In the genomic region with DNA sequence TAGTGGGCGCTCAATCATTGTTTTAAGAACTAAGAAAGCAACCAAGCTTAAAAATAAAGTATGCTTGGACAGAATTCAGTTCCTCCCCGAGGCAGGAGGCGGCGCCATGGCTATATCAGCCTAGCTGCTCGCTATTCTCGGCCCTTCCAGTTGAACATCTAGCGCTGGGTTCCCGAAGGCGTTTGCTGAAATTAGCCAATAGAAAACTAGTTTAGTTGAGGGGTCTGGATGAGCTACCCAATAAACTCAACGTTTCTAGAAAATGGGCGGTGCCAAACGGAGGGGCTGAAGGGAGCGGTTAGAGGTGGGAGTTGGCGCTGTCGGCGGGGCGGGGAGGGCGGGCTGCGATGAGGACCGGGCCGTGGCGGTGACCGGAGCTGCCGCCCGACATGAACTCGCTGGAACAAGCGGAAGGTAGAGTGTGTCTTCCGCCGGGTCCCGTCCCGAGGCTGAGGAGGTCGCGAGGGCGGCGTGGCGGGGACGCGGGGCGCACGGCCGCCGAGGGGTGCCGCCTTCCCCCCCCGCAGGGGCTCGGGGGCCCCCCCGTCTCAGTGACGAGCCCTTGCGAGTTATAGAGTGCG, we compare ENCODE assay signal across 8 mouse cellular contexts. TPM values are rescaled to one million over a fixed set of nuclear protein-coding genes. Genes with fewer than 3 reads are reported as not detected.
DNase-seq lines count a peak whose midpoint lies in the region; ATAC-seq and TF ChIP-seq lines count a peak whose summit lies in the region.

A gene (plus strand): TSS at position 314 of the 581 bp plus-strand sequence.

- H3K4me3 ChIP-seq in G1E (ENCODE audit: low read depth, low read length) = peak within 1 kb of the TSS; percentile 89
- peak within 1 kb of the TSS; percentile 78 for H3K4me3 ChIP-seq in forebrain, embryonic 16.5 days (replicated peaks; ENCODE audit: low read length)
- H3K4me3 ChIP-seq in layer of hippocampus, adult 2 months = peak within 1 kb of the TSS; percentile 93
- H3K4me3 ChIP-seq in lung, embryonic 14.5 days (ENCODE audit: low read depth, low read length) = peak within 1 kb of the TSS; percentile 97
- H3K4me3 ChIP-seq in olfactory bulb, adult 2 months (ENCODE audit: insufficient read depth, low read depth, low read length) = peak within 1 kb of the TSS; percentile 87
- peak within 1 kb of the TSS; percentile 93 for H3K4me3 ChIP-seq in thymus, adult 2 months (ENCODE audit: control insufficient read depth, insufficient read depth, low read length)

- peaks cover 3% of the 10 kb centered on the region; the same call in 1 of the 2 replicates for H3K4me1 ChIP-seq in G1E (ENCODE audit: insufficient read depth, low read depth, low read length)
- peaks cover 9% of the 10 kb centered on the region; the same call in 1 of the 2 replicates for H3K4me1 ChIP-seq in forebrain, embryonic 16.5 days (replicated peaks; ENCODE audit: control insufficient read depth, insufficient read depth, low read length)
- no peaks in the 10 kb centered on the region for H3K4me1 ChIP-seq in lung, embryonic 14.5 days (ENCODE audit: insufficient read depth)
- H3K4me1 ChIP-seq in olfactory bulb, adult 2 months (ENCODE audit: control insufficient read depth, insufficient read depth, low read length) = no peaks in the 10 kb centered on the region
- no peaks in the 10 kb centered on the region for H3K4me1 ChIP-seq in thymus, adult 2 months (replicated peaks; ENCODE audit: control insufficient read depth, insufficient read depth, low read length)

- H3K27ac ChIP-seq in forebrain, embryonic 16.5 days (ENCODE audit: low read length) = peak within 1 kb of the TSS; percentile 58
- H3K27ac ChIP-seq in layer of hippocampus, adult 2 months = peak within 1 kb of the TSS; percentile 91
- peak within 1 kb of the TSS; percentile 74 for H3K27ac ChIP-seq in lung, embryonic 14.5 days (ENCODE audit: low read depth)
- H3K27ac ChIP-seq in olfactory bulb, adult 2 months (ENCODE audit: insufficient read depth, low read depth, low read length) = peak within 1 kb of the TSS; percentile 43
- H3K27ac ChIP-seq in thymus, adult 2 months (ENCODE audit: control insufficient read depth, insufficient read depth, low read length) = 0 out of 2 replicates have a peak within 1 kb of the TSS, but pooled peaks have one; percentile 27

- peaks cover 21% of the 10 kb centered on the region for H3K36me3 ChIP-seq in G1E (replicated peaks)
- peaks cover 9% of the 10 kb centered on the region for H3K36me3 ChIP-seq in forebrain, embryonic 16.5 days (ENCODE audit: control insufficient read depth, insufficient read depth)
- peaks cover 18% of the 10 kb centered on the region; the same call in 1 of the 2 replicates for H3K36me3 ChIP-seq in lung, embryonic 14.5 days (ENCODE audit: insufficient read depth)
- peaks cover 2% of the 10 kb centered on the region; the same call in 1 of the 2 replicates for H3K36me3 ChIP-seq in thymus, adult 2 months (ENCODE audit: control insufficient read depth, insufficient read depth, low read length)

- peaks cover 30% of the 10 kb centered on the region for H3K27me3 ChIP-seq in G1E (ENCODE audit: insufficient read depth, low read length)
- H3K27me3 ChIP-seq in forebrain, embryonic 16.5 days (replicated peaks; ENCODE audit: control insufficient read depth, insufficient read depth, low read length) = no peaks in the 10 kb centered on the region
- H3K27me3 ChIP-seq in lung, embryonic 14.5 days (ENCODE audit: insufficient read depth, low read length) = no peaks in the 10 kb centered on the region
- no peaks in the 10 kb centered on the region for H3K27me3 ChIP-seq in thymus, adult 2 months (ENCODE audit: control insufficient read depth, insufficient read depth, low read length)

- peak; percentile 99 for DNase-seq in G1E (ENCODE audit: low spot score)
- peak; percentile 89 to 95 for DNase-seq in cerebellum, adult 18-20 months
- peak; percentile 87 to 95 for DNase-seq in heart, postnatal 36 days
- DNase-seq in layer of hippocampus, adult 2 months (ENCODE audit: low spot score in 2 of 2) = peak; percentile 97
- peak; percentile 98 for DNase-seq in lung, embryonic 14.5 days
- DNase-seq in thymus, adult 2 months = peak; percentile 97

- peak within 1 kb of the TSS; percentile 87 for H3K4me2 ChIP-seq in forebrain, embryonic 16.5 days (ENCODE audit: low read length)
- peak within 1 kb of the TSS; percentile 60 for H3K4me2 ChIP-seq in lung, embryonic 14.5 days

- H3K9ac ChIP-seq in forebrain, embryonic 16.5 days (replicated peaks; ENCODE audit: low read depth, low read length) = peak within 1 kb of the TSS; percentile 82
- peak within 1 kb of the TSS; percentile 93 for H3K9ac ChIP-seq in lung, embryonic 14.5 days

- no peaks in the 10 kb centered on the region for H3K9me3 ChIP-seq in G1E (replicated peaks)
- H3K9me3 ChIP-seq in forebrain, embryonic 16.5 days (ENCODE audit: control insufficient read depth, low read length) = no peaks in the 10 kb centered on the region
- no peaks in the 10 kb centered on the region for H3K9me3 ChIP-seq in lung, embryonic 14.5 days (ENCODE audit: low read depth, low read length)

- intact Hi-C loops in heart, postnatal 36 days (cut with DNase I) = loop anchor here (1.0 to 5.0 kb wide), 3 partner anchors 19 to 124 kb away; a partner anchor contains a TSS

- TF ChIP-seq CTCF in G1E (IDR thresholded peaks at IDR 0.05; ENCODE audit: low read depth, low read length) = 0 out of 2 replicates have a peak, but pooled peaks have one; percentile 13
- TF ChIP-seq CTCF in layer of hippocampus, adult 2 months (conservative IDR thresholded peaks at IDR 0.05) = peak; percentile 91
- TF ChIP-seq CTCF in lung, embryonic 14.5 days (IDR thresholded peaks at IDR 0.05; ENCODE audit: low read depth) = peak; percentile 74
- TF ChIP-seq CTCF in olfactory bulb, adult 2 months (IDR thresholded peaks at IDR 0.05; ENCODE audit: insufficient read depth, low read depth, low read length) = 0 out of 2 replicates have a peak, but pooled peaks have one; percentile 28
- TF ChIP-seq CTCF in thymus, adult 2 months (IDR thresholded peaks at IDR 0.05; ENCODE audit: borderline replicate concordance, control insufficient read depth, extremely low read depth, insufficient read depth, low read length, poor library complexity) = 0 out of 2 replicates have a peak, but pooled peaks have one; percentile 22

- TF ChIP-seq POLR2A in olfactory bulb, adult 2 months (IDR thresholded peaks at IDR 0.05; ENCODE audit: insufficient read depth, low read depth, low read length) = peak; percentile 79
- TF ChIP-seq POLR2A in thymus, adult 2 months (IDR thresholded peaks at IDR 0.05; ENCODE audit: control insufficient read depth, extremely low read depth, insufficient read depth, low read length, poor library complexity) = no peak

- WGBS in forebrain, embryonic 16.5 days = 0% methylated on average over 48 of the region's 49 CpGs
- WGBS in lung, embryonic 14.5 days = under 1% methylated on average over 49 of the region's 49 CpGs
- under 1% methylated on average over 49 of the region's 49 CpGs for WGBS in olfactory bulb, adult 2 months
- under 1% methylated on average over 47 of the region's 49 CpGs for WGBS in thymus, adult 2 months

- peak; percentile 97 for ATAC-seq in G1E (ENCODE audit: extremely low read depth, insufficient number of reproducible peaks, low FRiP score, poor library complexity, severe bottlenecking)
- ATAC-seq in forebrain, embryonic 16.5 days = peak; percentile 100
- ATAC-seq in lung, embryonic 14.5 days (ENCODE audit: insufficient read depth) = peak; percentile 100

RNA-seq across cellular contexts. Expression of the gene that starts here (rescaled TPM):
- total RNA-seq in G1E (2014; fragmentation: Nextera tagmentation) (74.4 and 82.6 TPM in 2 replicates), G1E (2017) (11.2 and 11.8 TPM in 2 replicates)
- 10.7 and 12.7 TPM in 2 replicates for polyA plus RNA-seq in G1E (2012)
- 48.7 and 53.8 TPM in 2 replicates for polyA plus RNA-seq in forebrain, embryonic 16.5 days (2015; fragmentation: Nextera tagmentation; extraction: Ambion mirVana)
- total RNA-seq in heart, postnatal 36 days (2021) = 10 to 100 TPM; 33.5 to 33.7 TPM
- 10 to 100 TPM; 30.7 to 32.1 TPM for total RNA-seq in layer of hippocampus, adult 2 months (2021)
- 33.6 and 36.0 TPM in 2 replicates for polyA plus RNA-seq in lung, embryonic 14.5 days (2014; fragmentation: Nextera tagmentation; extraction: Ambion mirVana)
- not detected in 2 replicates for polyA plus RNA-seq in olfactory bulb, adult 2 months (2012; ENCODE audit: insufficient read depth, insufficient read length, low replicate concordance, missing spikeins)
- polyA plus RNA-seq in thymus, adult 2 months (2012; rRNA removed) = 18.1 and 22.7 TPM in 2 replicates

Comparison
In these comparisons a context has a peak if more than half of its experiments do, and no peak if none do; other contexts are left out.
1. Peak in every context shown above with its lines: DNase-seq, ATAC-seq, H3K4me3 ChIP-seq and H3K27ac ChIP-seq.
2. RNA of the gene that starts here (polyA plus RNA-seq): 48.7 to 53.8 TPM in forebrain, embryonic 16.5 days, 33.6 to 36.0 TPM in lung, embryonic 14.5 days, 18.1 to 22.7 TPM in thymus, adult 2 months and 10.7 to 12.7 TPM in G1E; not detected in olfactory bulb, adult 2 months; every median in the first group is over 10 times any median in the second.
3. CTCF ChIP-seq: peak in every context shown above with its lines; median percentile 91 in layer of hippocampus, adult 2 months; 74 in lung, embryonic 14.5 days; 28 in olfactory bulb, adult 2 months; 22 in thymus, adult 2 months; 13 in G1E.
4. H3K27ac ChIP-seq: peak in every context shown above with its lines; median percentile 91 in layer of hippocampus, adult 2 months; 74 in lung, embryonic 14.5 days; 58 in forebrain, embryonic 16.5 days; 43 in olfactory bulb, adult 2 months; 27 in thymus, adult 2 months.